Mouse (Mus musculus) kidney, adult 18-20 months (tissue): ENCODE results near the gene Ppp1r35.

Experiments
- DNase-seq: peaks from one replicate; pipeline ENCODE4 v3.0.0; 2021

The Ppp1r35 gene

DNA sequence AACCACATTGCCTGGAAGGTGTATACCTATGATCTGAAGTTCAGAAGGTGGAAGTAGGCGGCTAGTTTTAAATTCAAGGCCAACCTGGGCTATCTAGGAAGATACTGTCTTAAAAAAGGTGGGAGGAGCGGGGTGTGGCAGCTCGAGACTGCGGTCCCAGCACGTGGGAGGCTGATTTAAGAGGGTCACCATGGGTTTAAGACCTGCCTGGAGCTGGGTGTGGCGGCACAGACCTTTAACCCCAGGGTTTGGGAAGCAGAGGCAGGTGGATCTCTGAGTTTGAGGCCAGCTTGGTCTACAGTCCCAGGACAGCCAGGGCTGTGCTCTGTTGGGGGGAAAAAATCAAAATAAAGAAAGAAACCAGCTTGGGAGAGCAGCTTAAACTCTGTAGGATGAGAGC lies 26.7 kb upstream of the Ppp1r35 start:
- DNase-seq = no peak

DNA sequence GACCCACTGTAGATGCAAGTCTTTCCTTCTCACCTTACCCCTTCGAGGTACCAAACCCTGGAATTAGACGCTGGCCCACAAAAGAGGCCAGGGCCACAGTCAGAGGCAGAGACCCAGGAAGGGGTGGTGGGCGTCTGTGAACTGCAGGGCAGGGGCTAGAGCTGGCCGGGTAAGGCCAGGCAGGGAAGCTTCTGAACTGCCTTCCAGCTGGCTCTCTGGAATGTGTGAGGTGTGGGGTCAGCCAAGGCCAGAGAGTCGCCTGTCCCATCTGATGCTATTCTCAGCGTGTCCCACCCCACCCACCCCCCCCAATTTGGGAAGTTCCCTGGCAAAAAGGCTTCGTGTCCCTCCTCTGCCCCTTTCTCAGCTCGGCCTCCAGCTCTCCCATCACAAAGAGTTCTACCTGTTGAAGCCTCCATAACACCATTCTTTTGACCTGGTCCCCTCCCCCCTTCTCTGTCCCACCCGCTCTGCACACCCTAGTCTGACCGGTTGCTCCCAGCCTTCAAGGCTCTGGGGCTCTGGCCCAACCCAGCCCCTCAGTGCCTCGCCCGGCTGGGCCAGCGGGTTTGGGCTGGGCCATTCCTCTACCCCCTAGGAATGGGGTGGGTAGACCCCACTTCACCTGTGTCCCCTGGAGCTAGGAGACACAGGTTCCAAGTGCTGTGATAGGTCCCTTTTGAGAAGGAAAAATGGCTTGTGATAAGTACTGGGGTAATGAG lies 25.4 kb upstream of the Ppp1r35 start:
- DNase-seq = no peak

DNA sequence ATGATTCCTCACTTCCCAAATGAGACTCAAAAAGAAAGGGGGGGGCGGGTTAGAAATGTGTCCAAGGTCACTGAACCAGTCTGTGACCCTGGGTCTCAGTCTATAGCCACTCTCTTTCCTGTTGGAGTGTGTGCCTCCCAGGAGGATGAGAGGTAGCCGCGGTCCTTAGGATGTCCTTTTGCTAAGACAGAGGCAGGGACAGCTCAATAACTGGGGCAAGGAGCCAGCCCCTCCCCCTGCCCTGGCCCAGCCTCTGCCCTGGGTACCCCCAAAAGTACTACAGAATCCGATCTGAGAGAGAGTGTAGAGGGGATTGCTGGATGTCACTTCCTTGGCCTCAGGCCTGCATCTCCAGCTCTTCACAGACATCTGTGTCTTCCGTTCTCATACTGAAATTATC lies 23.2 kb upstream of the Ppp1r35 start:
- DNase-seq = no peak

DNA sequence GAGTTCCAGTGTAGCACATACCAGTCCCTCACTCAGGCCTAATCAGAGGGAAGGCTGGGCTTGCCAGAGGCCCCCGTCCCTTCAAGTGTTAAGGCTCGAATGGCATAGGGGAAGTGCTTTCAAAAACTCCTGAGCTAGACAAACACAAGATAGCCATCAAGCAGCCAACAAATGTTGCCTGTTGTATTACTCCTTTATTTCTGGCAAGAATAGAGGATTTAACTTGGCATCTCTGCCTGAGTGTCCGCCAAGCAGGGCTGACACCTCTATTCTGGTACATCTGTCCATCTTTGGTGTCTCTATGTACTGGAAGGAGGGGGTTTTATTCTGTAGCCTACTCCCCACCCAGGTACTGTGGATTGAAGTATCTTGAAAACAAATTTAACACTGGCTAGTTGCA lies 22.5 kb upstream of the Ppp1r35 start:
- no peak for DNase-seq

DNA sequence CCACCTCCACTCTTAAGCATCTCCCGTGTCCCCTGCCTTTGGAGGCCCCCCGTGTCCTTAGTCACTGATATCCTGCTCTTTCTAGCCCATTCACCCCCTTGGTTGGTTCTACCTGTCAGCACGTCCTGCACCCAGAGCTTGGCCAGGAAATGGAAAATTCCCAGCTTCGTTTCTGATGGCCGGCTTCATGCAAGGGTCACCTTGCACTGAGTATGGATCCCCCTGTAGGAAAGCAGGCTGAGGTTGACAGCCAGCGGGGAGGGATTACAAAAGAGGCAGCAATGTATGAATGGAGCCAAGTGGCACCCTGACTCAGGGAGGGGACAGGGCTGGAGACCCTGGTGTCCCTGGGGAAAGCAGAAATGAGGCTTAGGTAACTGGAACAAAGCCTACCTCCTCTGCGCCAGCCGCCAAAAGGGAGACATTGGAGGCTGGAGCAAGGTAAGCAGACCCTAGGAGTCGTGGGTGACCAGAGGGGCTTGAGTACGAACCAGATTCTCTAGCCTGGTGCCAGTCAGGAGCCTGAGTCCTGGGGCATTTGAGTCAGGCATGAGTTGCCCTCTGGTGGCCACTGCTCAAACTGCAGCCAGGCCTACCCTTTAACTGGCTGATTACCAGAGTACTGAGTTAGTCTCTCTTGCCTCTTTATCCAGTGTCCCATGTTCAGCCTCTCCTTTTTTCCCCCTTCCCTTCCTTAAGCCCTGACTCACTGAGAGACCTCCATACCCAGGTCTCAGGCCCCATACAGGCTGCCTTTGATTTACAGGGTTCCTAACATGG lies 21.6 kb upstream of the Ppp1r35 start:
- DNase-seq = peak; percentile 91

DNA sequence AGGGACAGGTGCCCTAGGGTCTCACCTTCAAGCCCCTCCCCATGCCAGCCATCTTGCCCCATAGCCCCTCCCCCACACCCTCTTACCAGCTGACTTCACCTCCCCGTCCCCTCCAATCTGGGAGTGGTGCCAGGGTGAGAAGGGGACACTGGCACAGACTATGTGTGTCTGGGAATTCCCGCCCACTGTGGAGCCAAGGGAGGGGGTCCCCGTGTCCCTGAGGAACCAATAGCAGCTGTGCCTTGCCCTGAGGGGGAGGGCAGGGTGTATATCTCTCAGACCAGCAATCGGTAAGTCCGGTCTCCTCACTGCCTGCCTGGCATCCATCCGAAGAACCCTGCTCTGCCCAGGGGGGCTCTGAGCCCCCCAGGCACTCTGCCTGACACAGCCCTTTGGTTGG lies 20.8 kb upstream of the Ppp1r35 start:
- no peak for DNase-seq

DNA sequence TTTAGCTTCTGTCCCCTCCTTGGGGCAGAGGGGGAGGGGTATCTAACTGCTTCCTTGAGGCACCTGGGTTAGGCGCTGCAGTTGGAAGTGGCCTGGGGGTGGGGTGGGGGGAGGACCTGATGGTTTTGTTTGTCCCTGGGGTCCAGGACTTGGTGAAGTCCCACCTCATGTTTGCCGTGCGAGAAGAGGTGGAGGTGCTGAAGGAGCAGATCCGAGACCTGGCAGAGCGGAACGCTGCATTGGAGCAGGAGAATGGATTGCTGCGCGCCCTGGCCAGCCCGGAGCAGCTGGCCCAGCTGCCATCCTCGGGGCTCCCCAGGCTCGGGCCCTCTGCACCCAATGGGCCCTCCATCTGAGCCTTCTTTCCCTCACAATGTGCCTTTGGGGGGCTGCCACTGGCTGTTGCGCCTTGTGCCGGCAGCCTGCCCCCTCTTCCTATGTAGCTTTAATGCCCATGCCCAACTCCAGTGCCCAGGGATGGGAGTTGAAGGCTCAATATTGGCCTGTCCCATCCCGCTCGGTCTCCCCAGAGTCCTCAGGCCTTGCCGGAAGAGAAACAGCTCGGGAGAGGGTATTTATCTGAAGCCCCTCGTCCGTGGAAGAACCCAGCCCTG lies 19.6 kb upstream of the Ppp1r35 start:
- no peak for DNase-seq

DNA sequence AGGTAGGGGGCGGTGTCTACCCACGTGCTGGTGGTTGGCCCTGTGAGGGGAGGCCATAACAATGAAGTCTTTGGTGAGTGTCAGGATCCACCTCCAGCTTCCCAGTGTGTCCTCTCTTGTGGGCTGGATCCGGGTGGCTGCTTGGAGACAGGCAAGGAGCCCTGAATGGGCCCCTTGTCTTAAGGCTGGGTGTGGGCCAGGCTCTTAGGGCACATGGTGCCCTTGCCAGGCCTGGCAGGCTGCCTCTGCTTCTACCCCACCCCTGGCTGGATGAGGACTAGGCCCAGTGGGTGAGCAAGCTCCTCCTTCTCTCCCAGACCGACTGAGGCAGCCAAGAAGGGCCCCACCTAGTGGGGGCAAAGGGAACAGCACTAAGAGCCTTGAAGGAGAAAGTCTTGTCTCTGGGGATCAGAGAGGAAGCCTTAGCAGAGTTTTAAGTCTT lies 18.7 kb upstream of the Ppp1r35 start:
- peak; percentile 89 for DNase-seq

DNA sequence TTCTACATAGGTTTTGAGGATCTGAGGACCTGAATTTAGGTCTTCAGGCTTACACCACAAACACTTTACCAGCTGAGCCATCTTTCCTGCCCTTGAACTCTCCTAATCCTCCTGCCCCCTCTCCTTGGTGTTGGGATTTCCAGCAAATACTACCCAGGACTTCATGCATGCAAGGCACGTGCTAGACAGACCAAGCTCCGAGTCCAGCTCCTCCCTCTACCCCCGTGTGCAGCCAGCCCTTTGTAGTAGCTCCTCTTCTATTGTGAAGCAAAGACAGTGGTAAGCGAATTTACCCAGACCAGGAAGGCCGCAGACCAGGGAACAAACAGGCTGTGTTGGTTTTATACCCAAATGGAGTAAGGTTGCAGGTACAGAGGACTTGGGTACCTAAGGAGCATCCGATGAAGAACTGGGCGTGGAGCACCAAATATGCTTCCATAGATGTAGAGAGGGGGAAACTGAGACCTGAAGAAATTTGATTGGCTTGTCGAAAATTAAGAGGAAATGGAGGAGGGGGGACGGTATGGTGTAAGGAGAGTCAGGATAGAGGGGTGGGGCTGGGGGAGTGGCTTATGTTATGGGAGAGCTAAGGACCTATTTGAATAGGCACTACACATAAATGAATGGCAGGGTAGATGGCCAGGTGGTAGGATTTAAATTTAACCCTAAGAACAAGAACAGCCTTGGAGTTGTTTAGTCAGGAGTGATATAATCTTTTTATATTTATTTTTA lies 13.9 kb upstream of the Ppp1r35 start:
- DNase-seq = no peak

DNA sequence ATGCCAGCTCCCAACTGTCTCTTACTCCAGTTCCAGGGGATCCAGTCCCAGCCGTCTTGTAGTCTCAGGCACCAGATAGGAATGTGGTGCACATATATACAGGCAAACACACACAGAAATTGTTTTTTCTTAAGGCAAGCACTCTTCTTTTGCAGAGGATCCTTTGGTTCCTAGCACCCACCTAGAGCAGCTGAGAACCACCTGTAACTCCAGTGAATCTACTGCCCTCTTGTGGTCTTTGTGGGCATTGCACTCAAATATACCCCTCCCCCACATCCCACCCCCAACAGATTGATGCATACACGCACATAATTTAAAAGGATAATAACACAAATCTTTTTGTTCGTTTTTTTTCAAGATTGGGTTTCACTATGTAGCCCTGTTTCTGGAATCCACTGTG lies 12.4 kb upstream of the Ppp1r35 start:
- no peak for DNase-seq

DNA sequence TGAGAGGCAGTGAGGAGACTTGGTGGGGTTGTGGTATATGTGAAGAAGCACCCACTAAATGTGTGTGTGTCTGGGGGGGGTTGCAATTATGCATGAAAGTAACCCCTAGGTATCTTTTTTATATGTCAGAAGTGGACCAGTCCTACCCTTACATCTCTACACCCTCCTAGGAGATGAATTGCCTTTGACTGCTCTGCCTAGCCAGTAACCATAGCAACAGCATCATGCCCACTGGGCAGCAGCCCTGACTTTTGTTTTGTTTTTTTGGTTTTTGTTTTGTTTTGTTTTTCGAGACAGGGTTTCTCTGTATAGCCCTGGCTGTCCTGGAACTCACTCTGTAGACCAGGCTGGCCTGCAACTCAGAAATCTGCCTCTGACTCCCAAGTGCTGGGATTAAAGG lies 10.2 kb upstream of the Ppp1r35 start:
- DNase-seq = no peak

DNA sequence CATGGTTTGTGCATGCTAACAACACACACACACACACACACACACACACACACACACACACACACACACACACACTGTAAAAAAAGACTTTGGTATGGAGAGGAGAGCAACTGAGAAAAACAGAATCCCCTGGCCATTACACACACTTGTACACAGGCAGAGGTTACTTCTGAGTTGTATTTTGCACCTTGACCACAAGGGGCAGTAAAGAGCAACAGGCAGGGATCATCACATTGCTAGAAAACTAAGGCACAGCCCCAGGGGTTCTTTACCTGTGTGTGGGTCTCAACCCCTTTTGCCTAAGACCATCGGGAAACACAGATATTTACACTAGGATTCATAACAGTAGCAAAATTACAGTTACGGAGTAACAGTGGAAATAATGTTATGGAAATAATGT lies 7.9 kb upstream of the Ppp1r35 start:
- peak; percentile 23 for DNase-seq

DNA sequence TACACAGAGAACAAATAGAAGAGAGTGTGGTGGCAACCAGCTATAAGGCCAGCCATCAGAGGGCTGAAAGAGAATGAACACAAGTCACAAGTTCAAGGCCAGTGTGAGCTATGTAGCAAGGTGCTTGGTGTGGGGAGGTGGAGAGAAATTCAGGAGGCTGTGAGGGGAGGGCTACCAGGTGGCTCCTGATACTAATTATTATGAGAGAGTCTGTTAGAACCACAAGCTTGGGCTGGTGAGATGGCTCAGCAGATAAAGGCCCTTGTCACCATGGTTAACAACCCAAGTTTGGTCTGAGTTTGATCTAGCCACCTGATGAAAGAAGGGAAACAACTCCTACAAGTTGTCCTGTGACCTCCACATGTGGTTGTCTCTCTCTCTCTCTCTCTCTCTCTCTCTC lies 5.9 kb upstream of the Ppp1r35 start:
- no peak for DNase-seq

DNA sequence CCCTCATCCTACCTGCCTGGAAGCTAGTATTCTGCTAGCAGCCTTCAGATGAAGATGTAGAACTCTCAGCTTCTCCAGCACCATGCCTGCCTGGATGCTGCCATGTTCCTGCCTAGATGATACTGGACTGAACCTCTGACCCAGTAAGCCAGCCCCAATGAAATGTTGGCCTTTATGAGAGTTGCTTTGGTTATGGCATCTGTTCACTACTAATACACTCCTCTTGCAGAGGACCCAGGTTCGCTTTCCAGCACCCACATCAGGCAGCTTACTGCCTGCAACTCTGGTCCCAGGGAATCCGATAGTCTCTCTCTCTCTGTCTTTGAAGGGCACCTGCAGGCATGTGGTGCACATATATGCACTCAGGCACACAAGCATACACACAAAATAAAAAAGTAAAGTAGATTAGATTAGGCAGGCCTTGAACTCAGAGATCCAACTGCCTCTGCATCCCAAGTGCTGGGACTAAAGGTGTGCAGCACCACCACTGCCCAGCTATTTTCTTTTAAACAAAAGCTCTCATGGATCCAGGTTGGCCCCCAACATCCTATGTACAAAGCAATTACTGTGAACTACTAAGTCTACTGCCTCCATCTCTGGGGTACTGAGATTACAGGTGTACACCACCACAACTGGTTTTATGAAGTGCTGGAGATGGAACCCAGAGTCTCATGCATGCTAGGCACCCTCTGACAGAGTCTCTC lies 2.9 kb upstream of the Ppp1r35 start:
- DNase-seq = no peak

DNA sequence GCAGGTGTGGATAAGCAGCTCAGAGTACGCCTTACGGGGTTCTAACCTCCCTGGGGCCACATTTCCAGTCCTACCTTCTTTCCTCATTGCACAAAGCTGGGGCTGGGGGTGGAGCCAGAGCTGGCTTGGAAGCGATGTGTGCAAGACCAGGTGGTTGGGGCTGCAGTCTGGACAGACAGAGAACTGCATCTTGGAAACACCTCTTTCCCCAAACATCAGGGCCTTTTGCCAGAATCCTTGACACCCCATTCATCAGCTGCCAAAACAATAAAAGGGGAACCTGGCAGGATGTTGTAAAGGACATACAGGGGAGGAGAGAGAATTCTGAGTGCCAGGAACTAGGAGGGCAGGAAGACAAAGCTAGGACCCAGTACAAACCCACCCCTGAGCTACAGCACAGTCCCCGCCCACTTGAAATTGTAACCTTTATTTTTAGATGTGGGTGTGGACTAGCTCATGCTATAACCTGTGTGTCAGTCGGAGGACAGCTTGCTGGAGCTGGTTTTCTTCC lies 2.2 kb upstream of the Ppp1r35 start:
- peak; percentile 43 for DNase-seq

DNA sequence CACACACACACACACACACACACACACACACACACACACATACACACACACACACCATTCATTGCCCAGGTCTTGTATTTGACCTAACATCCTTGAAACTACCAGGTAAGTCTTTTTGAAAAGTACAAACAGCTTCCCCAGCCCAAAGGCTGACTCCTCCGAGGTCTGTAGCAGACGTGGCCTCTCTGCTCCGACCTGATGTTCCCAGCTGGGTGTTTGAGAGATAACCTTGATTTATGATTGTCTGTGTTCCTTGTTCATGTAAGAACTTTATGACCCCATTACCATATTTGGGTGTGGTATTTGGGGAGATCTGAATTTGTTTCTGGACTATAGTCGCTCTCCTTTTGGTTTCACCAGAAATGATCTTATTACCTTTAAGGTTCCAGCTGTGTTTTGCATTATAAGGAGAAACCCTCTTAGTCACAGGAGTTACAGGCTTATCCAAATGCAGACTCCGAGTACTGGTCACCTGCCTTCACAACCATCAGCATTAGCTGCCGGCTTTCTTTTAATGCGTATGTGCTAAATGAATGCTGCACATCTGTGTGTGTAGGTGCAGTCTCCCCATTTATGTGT lies 1.3 kb upstream of the Ppp1r35 start:
- no peak for DNase-seq

DNA sequence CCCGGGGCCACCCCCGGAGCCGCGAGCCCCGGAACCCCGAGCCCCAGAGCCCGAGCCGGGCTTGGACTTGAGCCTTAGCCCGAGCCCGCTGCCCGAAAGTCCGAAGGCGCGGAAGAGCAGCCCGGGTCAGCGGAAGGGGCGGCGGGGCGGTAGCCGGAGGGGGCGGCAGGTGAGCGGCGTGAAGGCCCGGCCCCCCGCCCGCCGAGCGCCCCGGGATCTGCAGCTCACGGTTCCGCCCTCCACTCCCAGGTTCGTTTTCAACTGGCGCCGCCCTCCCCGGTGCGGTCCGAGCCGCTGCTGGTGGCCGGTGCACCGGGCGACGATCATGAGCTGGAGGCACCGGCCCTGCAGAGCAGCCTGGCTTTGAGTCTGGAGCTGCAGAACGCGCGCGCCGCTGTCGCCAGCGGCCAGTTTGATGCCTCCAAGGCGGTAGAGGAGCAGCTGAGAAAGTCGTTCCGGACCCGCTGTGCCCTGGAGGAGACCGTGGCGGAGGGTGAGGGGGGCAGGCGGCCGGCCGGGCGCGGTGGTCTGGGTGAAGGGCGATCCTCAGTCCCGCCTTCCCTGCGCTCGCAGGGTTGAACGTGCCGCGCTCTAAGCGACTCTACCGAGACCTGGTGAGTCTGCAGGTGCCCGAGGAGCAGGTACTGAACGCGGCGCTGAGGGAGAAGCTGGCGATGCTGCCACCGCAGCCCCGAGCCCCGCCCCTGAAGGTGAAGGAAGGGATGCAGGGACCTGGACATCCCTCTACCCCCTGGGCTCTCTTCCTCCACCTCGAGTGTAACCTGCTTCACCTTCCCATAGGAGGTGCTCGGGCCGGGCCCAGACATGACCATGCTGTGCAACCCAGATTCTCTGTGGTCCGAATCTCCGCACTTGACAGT lies 644 bp downstream of the Ppp1r35 start:
- no peak for DNase-seq

DNA sequence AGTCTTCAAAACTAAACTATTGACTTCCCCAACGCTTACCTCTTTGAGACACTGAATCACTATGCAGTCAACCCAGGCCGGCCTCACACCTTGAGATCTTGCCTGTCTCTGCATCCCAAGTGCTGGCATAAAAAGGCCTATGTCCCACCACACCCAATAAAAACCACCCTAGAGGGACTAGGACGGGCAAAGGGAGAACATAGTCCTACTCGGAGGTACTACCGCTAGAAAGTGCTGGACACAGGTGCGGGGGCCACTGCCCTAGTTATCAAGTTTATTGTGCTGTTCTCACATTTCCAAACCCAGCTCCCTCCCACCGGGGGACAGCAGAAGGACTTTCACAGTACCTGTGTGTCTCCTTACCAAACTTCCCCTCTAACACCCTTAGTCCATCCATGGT lies 3.0 kb downstream of the Ppp1r35 start:
- DNase-seq = no peak

DNA sequence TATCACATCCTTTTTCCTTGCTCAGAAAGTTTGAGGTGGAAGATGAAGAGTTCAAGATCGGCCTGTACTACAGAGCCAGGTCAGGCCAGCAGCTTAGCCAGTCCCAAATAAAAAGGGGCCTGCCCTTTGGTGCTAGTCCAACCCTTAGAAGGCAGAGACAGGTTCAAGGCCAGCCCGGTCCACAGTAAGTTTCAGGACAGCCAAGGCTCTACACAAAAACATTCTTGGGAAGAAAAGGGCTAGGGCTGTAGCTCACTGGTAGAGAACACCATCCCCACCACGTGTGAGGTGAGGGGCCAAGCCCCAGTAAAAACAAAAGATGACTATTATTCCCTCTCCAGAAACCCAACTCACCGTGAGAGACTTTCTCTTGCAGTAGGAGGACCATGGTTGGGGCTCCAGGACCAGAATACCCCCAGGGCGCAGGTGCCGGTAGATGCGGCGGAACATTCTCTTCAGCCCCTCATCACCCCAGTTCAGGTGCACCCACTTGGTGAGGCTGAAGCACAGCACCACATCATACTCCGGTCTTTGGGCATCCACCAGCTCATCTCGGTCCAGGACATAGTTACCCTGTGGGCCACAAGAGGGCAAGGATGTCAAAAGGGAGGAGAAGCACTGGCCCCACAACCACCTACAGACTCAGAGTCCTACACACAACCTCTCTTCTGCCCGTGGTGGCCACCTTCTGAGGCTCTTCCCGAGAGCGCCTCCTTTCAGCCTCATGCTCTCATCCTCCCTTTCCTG lies 4.3 kb downstream of the Ppp1r35 start:
- DNase-seq = no peak

DNA sequence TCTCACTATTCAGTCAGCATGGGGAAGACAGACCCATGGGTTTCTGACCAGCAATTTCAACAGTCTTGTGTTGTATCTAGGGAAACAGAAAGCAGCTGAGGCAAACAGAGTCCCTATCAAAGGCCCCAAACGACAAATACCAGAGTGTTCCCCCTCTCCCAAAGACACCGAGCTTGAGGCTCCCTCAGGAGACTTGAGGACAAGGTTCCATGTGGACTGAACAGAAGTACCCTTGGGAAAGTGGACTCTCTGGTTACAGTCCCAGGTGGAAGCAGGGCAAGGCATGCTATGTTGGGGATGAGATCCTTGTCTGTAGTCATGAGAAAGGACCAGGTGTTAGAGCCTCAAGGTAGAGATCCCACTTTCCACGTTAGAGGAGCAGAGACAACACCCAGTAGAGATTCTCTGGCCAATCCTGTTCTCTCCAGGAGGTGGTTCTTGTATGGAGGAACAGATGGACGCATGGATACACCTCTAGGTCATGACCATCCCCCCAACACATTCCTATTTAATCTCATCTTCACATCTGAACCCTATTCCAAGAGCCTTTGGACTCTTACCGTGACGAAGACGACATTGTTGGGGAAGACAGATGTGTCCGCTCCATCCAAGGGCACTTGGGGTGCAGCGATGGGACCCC lies 5.4 kb downstream of the Ppp1r35 start:
- no peak for DNase-seq
